Mouse (Mus musculus) cerebellum, adult 9-11 months (tissue): ENCODE results near the gene Aldh1a2.

Experiments
- DNase-seq: peaks from one replicate; pipeline ENCODE4 v3.0.0; 2022

Gene Aldh1a2

DNA sequence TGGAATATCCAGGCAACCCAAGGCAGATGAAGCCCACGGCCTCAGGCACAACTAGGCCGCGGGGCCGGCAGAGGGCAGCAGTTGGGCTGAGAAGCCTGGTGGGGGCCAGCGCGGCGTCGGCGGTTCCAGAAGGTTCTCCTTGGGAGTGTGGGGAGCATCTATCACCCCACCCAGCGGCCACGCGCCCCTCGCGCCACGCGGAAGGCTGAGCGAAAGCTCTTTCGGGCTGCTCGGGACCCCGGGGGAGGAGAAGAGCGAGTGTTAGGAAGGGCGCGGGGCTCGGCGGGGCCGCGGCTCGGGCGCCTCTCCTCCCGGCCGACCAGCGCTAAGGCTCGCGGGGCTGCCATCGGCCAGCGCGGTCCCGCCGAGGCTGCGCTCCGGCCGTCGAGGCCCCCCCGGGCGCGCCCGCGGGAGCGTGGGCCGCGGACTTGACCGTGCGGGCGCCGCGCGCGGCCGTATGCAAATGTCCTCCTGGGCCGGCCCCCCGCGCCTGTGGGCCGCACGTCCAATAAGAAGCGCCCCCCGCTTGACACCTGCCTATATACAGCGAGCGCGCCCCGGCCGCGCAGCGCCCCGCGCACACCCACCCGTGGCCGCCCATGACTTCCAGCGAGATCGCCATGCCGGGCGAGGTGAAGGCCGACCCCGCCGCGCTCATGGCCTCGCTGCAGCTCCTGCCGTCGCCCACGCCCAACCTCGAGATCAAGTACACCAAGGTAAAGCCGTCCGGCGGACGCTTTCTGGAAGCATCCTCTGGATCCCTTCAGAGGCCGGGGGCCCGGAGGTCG lies at the start of gene Aldh1a2:
TSS of gene Aldh1a2 (plus strand) at position 542 of the 788 bp plus-strand sequence.
- DNase-seq = no peak

DNA sequence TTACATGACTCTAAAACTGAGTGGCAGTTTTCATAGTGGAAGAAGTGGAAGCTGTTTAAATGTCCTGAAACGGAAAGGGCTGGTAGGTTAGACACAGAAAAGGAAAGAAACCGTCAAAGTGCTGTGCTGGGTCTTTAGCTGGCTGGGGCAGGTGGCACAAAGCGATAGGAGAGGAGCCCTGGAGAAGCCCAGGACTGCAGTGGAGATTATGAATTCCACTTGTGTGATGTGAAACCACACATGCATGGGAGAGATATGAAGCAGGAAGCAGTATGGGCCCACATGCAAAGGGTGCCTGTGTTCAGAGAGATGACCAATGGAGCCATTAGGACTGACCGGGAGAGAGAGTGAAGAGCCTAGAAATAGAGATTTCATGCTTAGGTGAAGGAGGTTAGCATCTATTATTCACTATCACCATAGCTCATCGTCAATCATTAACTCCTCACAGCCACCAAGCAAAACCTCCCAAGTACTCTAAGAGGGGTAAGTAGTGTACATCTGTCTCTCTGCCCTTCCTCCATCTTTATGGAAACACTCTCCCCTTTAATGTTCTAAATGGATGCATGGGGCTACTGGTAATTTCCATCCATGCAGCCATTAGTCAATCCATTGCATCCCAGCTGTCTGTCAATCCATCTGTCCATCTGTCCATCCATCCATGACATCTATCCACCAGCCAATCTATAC lies 49.4 kb upstream of the Aldh1a2 start:
- DNase-seq = no peak

GRCm38 (mm10) chr9:71166871-71167465 lies 48.6 kb upstream of the Aldh1a2 start:
- DNase-seq = no peak

DNA sequence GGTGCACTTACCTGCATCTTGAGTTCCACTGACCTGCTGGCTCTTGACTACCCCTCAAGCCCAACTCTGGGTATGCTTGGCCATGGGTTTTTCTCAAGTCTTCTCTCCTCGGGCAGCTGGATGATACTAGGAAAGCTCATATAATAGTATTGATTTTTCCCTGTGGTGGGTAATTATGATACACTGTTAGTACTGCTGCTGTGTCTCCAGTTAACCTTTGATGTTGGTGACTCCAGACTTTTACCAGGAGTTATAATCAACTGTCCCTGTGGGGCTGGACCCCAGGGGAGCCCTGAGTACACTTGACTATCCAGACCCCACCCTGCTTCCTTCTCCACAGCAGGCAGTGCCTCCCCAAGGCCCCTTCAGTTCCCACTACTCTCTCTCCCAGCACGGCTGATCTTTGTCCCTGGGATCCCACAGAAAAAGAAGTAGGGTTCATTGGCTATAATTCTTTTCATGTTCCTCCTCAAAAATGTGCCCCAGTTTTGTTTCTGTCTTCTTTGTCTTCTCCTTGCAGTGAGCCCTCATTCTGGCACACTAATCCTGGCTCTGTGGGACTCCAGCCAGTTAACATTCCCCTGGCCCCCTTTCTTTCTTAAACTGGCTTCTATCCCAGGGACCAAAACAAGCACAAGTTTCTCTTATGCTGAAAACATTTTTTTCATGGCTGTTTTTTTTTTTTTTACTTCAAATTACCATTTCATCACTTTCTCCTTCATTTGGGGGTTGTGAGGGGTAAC lies 47.9 kb upstream of the Aldh1a2 start:
- DNase-seq = peak; percentile 15

- DNase-seq = no peak
Measured at GRCm38 (mm10) chr9:71168511-71168910, 47.1 kb upstream of the Aldh1a2 start, which contains the start of gene Aqp9. TSS of gene Aqp9 (minus strand) at chr9:71168682.

GRCm38 (mm10) chr9:71173533-71173932 lies 42.1 kb upstream of the Aldh1a2 start:
- no peak for DNase-seq

DNA sequence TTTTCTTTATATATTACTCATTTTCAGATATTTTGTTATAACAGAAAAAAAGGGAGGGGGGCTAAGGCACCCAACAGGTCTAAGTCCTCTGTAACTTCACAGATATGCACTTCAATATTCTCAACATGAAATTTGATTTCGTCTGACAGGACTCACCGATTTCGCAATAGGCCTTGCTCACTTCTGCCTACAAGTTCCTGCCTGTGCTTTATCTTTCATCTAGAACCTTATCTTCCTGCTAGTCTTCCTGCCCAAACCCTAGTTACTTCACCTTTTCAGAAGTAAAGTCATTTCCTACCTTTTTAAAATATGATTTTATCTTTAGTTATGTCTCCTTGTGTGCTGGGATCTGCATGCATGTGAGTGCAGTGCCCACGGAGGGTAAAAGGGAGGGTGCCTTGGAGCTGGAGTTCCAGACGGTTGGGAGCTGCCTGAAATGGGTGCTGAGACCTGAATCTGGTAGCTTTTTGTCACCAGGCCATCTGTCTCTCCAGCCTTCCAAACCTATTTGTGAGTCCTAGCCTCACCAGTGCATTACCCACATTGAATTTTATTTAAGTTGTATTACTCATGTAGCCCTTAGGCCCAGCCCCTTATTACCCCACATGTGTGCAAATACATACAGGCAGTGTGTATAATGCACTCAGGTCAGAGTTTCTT lies 41.1 kb upstream of the Aldh1a2 start:
- DNase-seq = no peak

DNA sequence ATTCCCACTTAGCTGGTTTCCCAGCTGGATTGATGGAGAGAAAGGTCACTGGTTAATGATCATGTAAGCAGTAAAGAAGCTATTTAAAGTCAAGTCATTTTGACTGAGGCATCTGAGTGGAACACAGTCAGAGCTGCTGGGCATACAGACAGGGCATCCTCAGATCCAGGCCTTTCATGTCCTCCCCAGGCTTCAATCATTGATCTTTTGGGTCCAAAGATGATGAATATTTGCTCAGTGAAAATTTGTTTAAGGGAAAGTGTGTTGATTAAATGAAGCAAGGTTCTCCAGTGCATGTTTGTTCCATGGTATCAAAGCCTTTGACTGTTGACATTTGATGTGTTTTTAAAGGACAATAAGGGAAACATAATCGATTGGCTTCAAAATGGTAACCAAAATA lies 39.9 kb upstream of the Aldh1a2 start:
- DNase-seq = no peak

- DNase-seq = no peak
Measured at GRCm38 (mm10) chr9:71179276-71179896, 36.2 kb upstream of the Aldh1a2 start.

- DNase-seq = no peak
Measured at GRCm38 (mm10) chr9:71179964-71180700, 35.5 kb upstream of the Aldh1a2 start.

DNA sequence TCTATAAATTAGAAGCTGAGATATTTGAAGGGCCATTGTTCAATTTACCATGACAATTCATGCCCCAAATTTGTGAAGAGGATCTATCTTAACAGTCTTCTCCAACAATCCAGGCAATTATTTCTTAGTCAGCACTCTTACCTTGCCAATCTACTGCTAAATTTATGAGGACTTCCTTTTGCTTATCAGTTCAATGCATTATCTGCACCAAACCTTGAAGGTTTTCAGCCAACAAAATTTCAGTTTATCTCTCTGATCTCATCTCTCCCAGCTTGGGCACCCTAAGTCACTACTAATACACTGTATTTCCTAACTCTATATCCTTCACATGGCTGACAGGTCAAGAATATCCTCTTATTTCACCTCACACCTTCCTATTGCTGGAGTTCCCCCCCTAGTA lies 30.3 kb upstream of the Aldh1a2 start:
- no peak for DNase-seq

DNA sequence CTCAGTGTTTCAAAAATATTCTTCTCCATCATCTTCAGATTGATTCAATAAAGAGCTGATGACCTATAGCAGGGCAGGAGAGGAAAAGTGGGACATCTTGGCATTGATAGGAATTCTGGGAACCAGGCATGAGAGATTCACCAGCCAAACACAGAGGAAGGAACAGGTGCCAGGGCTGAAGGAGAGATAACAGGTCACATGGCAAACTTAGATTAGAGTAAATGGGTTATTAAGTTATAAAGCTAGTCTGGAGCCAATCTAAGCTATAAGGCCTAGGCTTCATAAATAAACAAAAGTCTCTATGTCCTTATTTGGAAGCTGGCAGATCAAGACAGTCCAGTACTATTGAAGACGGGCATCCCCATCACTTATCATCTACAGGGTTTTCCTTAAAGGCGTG lies 29.8 kb upstream of the Aldh1a2 start:
- DNase-seq = no peak

GRCm38 (mm10) chr9:71187396-71187795 lies 28.2 kb upstream of the Aldh1a2 start:
- no peak for DNase-seq

- DNase-seq = peak; percentile 22
Measured at GRCm38 (mm10) chr9:71188647-71189415, 26.8 kb upstream of the Aldh1a2 start.

DNA sequence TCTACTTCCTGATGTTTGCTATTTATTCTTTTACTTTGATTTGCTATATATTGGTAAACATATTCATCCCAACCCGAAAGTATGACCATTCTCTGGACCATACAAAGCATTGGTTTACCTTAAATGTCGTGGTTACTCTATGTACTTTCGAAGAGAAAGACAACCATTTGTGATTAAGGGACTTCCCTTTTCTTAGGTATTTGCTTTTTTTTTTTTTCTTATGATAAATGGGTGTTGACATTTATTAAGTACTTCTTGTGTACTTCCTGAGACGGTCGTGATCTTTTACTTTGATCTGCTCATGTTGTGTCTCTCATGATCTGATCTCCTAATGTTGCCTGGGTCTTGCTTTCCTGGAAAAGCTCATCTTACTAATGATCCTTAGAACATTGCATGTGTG lies 16.8 kb upstream of the Aldh1a2 start:
- DNase-seq = no peak

GRCm38 (mm10) chr9:71202265-71202664 lies 13.3 kb upstream of the Aldh1a2 start:
- no peak for DNase-seq

- no peak for DNase-seq
Measured at GRCm38 (mm10) chr9:71209299-71209698, 6.3 kb upstream of the Aldh1a2 start.

GRCm38 (mm10) chr9:71210870-71211269 lies 4.7 kb upstream of the Aldh1a2 start:
- DNase-seq = no peak

- no peak for DNase-seq
Measured at GRCm38 (mm10) chr9:71213636-71214035, 2.0 kb upstream of the Aldh1a2 start.
